Mouse (Mus musculus) myocyte (in vitro differentiated cells): ENCODE measurements at regions not wholly inside any gene's neighbourhood (a gene's known extent, or its start where the extent isn't known, plus 50 kb on each side); places are given as distances from the start of the nearest gene placed in this dataset.

Experiments
- E2F4 ChIP-seq: IDR thresholded peaks from one replicate; pipeline ENCODE4 v1.6.1; 2011; ENCODE audit warnings: mild to moderate bottlenecking, control low read depth, moderate library complexity; ENCODE audit not compliant: insufficient read depth
- MAX ChIP-seq: IDR thresholded peaks from one replicate; pipeline ENCODE4 v1.6.1; 2011; ENCODE audit warnings: low read depth, mild to moderate bottlenecking, control low read depth
- POLR2A ChIP-seq: IDR thresholded peaks from one replicate; pipeline ENCODE4 v1.6.1; 2011; ENCODE audit warnings: low read depth, mild to moderate bottlenecking, control low read depth, moderate library complexity; ENCODE audit not compliant: insufficient read length
- USF1 ChIP-seq: IDR thresholded peaks from one replicate; pipeline ENCODE4 v1.6.1; 2011; ENCODE audit warnings: low read depth, mild to moderate bottlenecking, control low read depth, moderate library complexity

DNA sequence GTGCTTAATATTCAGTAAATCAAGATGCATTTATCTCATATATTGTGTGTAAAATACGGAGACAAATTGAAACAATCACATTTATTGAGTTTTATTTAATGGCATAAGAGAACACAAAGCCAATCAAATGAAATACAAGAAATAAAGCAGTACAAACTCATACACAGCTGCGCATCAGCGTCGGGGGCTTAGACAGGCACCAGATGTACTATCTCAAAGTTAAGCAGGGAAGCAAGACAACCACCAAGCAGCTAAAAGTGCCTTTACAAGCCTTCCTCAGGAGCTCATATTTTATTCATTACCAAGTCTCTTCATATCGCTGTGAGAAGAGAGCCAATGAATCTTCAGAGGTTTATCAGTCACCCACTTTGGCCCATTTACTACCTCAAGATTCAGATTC lies 107.0 kb upstream of the Apob start:
- TF ChIP-seq POLR2A (no peak), MAX (no peak), E2F4 (no peak), USF1 (no peak)
